Mouse (Mus musculus) hindbrain, embryonic 14.5 days (tissue): ENCODE results near the gene Aco2. TPM values are rescaled to one million over a fixed set of nuclear protein-coding genes. Genes with fewer than 3 reads are reported as not detected.

Source experiments
- ATAC-seq: fragments of 200-750 bp; cut with Nextera tagmentation; 2 replicates; pipeline ENCODE4 v1.8.0; 2017; ENCODE audit warnings: moderate number of reproducible peaks, mild to moderate bottlenecking, moderate TSS enrichment, moderate library complexity; ENCODE audit not compliant: low FRiP score
- DNase-seq: peaks from one replicate; pipeline ENCODE4 v3.0.0-alpha.2; 2015; ENCODE audit warnings: low spot score
- H3K27ac ChIP-seq: fragments of 300-500 bp; sonication (generic); 2 replicates; pipeline ENCODE4 v1.5.1; 2014; ENCODE audit warnings: mild to moderate bottlenecking, moderate library complexity
- H3K27me3 ChIP-seq: fragments of 300-500 bp; sonication (generic); 2 replicates; pipeline ENCODE4 v1.6.1; 2014; ENCODE audit warnings: mild to moderate bottlenecking, low read length, mixed read lengths; ENCODE audit not compliant: control insufficient read depth, insufficient read depth
- H3K36me3 ChIP-seq: fragments of 300-500 bp; sonication (generic); replicated peaks from 2 replicates; pipeline ENCODE4 v1.6.1; 2014; ENCODE audit not compliant: control insufficient read depth, insufficient read depth
- H3K4me1 ChIP-seq: fragments of 300-500 bp; sonication (generic); replicated peaks from 2 replicates; pipeline ENCODE4 v1.6.1; 2014; ENCODE audit warnings: antibody characterized with exemption, low read length, mixed read lengths; ENCODE audit not compliant: control insufficient read depth, insufficient read depth
- H3K4me2 ChIP-seq: fragments of 300-500 bp; sonication (generic); replicated peaks from 2 replicates; pipeline ENCODE4 v1.6.1; 2014; ENCODE audit warnings: mild to moderate bottlenecking, moderate library complexity
- H3K4me3 ChIP-seq: fragments of 300-500 bp; sonication (generic); replicated peaks from 2 replicates; pipeline ENCODE4 v1.5.1; 2014; ENCODE audit warnings: mild to moderate bottlenecking, low read length
- H3K9ac ChIP-seq: fragments of 300-500 bp; sonication (generic); 2 replicates; pipeline ENCODE4 v1.6.1; 2014
- H3K9me3 ChIP-seq: fragments of 300-500 bp; sonication (generic); 2 replicates; pipeline ENCODE4 v1.6.1; 2016; ENCODE audit warnings: low read length; ENCODE audit not compliant: control insufficient read depth
- WGBS: fragments of 180-500 bp; shearing (Covaris S2); extraction: QIAGEN DNeasy Blood & Tissue Kit; methylation state at CpG from one replicate; pipeline ENCODE4 v1.1.7; 2014; 5-methylcytosine and 5-hydroxymethylcytosine counted together
- polyA plus RNA-seq: library from polyadenylated mRNA; unstranded; fragments of >200 nt; fragmentation: Nextera tagmentation; extraction: Ambion mirVana; gene quantifications from 2 replicates; pipeline ENCODE4 v1.2.1, GENCODE M21; 2014

The Aco2 gene
- polyA plus RNA-seq, 1 experiment from 2014 or later, result 252 TPM

DNA sequence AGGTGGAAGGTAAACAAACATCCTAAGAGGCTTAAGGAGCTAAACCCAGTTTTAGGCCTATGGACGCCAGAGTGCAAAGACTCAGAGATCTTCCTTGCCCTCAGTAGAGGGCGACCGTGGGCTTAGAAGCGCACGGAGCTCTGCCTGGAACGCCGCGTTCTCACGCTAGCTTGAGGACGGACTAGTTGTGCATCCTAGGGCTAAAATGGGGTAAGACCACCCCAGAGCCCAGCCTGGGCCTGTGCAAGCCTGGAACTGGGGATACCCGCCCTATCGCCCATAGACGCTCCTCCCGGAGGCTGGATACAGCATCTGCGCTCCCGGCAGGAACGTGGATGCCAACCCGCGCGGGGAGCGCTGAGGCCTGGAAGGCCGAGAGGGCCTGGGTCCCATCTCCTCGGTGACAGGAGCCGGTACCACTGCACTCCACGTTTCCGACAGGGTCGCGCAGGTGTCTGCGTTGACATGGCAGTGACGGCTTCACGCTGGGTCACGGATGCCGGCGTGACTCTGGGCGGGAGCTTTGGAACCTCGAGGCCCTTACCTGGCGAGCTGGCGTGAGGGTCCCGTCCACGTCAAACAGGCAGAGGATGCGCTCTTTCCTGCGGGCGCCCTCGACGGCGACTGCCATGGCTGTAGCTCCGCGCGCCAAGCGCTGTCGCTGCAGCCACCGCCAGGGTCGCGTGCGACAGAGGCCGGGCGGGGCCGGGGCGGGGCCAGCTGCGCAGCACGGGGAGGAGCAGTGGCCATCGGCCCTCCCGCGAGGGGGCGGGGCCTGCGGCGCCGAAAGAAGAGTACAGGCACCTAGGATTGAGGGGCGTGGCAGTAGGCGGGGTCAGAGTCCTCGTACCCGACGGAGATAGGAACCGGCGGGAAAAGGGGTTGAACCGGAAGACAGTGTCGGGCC lies 88.3 kb downstream of the Aco2 start, which contains the start of gene Pmm1:
TSS of gene Pmm1 (minus strand) at position 760 of the 907 bp plus-strand sequence.
- H3K4me1 ChIP-seq, result no peaks in the 10 kb centered on the region
- peak within 1 kb of the TSS; percentile 96 for H3K4me2 ChIP-seq
- H3K9me3 ChIP-seq, result no peaks in the 10 kb centered on the region
- peak; percentile 98 for DNase-seq
- peaks cover 7% of the 10 kb centered on the region for H3K36me3 ChIP-seq
- H3K9ac ChIP-seq, result peak within 1 kb of the TSS; percentile 85
- peak within 1 kb of the TSS; percentile 90 for H3K27ac ChIP-seq
- ATAC-seq, result peak; percentile 97
- WGBS, result under 1% methylated on average over 77 of the region's 77 CpGs
- H3K4me3 ChIP-seq, result peak within 1 kb of the TSS; percentile 71
- H3K27me3 ChIP-seq, result no peaks in the 10 kb centered on the region

DNA sequence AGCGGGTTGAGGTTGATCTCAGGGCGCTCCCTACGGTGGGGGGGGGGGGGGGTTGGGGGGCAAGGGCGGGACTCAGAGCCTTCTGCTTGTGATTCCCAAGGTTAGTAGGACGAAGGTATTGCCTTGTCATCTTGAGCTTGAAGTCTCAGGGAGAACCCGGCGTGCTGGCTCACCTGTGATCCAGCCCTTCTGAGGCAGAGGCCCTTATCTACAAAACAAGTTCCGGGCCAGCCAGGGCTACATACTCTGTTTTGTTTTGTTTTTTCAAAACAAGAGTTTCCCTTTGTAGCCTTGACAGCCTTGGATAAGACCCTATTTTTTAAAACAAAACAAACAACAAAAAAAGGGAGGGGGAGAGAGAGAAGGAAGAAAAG lies 89.0 kb downstream of the Aco2 start:
- Histone ChIP-seq H3K9me3 (no peaks in the 10 kb centered on the region), H3K4me3 (peak overlapping the region; percentile 71), H3K36me3 (peaks cover 2% of the 10 kb centered on the region), H3K27ac (no peak overlapping the region), H3K9ac (no peak overlapping the region; the same call in 1 of the 2 replicates), H3K4me2 (peak overlapping the region; percentile 96), H3K4me1 (no peaks in the 10 kb centered on the region), H3K27me3 (no peaks in the 10 kb centered on the region)
- DNase-seq (no peak), ATAC-seq (no peak)
- WGBS, result 4% methylated on average over 6 of the region's 8 CpGs

- ATAC-seq (no peak), DNase-seq (no peak)
- Histone ChIP-seq H3K27ac (no peak overlapping the region), H3K4me3 (no peak overlapping the region), H3K36me3 (no peaks in the 10 kb centered on the region), H3K4me2 (no peak overlapping the region), H3K27me3 (no peaks in the 10 kb centered on the region), H3K9me3 (no peaks in the 10 kb centered on the region), H3K9ac (no peak overlapping the region), H3K4me1 (no peaks in the 10 kb centered on the region)
- WGBS, result 75% methylated on average over 1 of the region's 1 CpGs
Observed at GRCm38 (mm10) chr15:81964262-81964661, 92.2 kb downstream of the Aco2 start.

Other genes starting within 250 kb of the Aco2 start
- gene L3mbtl2, start 208.4 kb upstream of the Aco2 start, polyA plus RNA-seq, result 26.2 and 27.9 TPM in 2 replicates
- gene Chadl, start 175.0 kb upstream of the Aco2 start, polyA plus RNA-seq, result 29.7 and 32.0 TPM in 2 replicates
- 58.9 and 62.7 TPM in 2 replicates for gene Zc3h7b, start 127.3 kb upstream of the Aco2 start, polyA plus RNA-seq
- 117 and 135 TPM in 2 replicates for gene Rangap1, start 126.8 kb upstream of the Aco2 start, polyA plus RNA-seq
- 16.8 and 18.7 TPM in 2 replicates for gene Tef, start 69.9 kb upstream of the Aco2 start, polyA plus RNA-seq
- gene Tob2, start 13.5 kb upstream of the Aco2 start, polyA plus RNA-seq, result 13.4 and 14.9 TPM in 2 replicates
- gene Phf5a, start 398 bp upstream of the Aco2 start, polyA plus RNA-seq, result 117 and 130 TPM in 2 replicates
- 85.5 and 100.0 TPM in 2 replicates for gene Polr3h, start 53.9 kb downstream of the Aco2 start, polyA plus RNA-seq
- 183 and 199 TPM in 2 replicates for gene Csdc2, start 64.5 kb downstream of the Aco2 start, polyA plus RNA-seq
- 89.0 and 103 TPM in 2 replicates for gene Pmm1, start 88.6 kb downstream of the Aco2 start, polyA plus RNA-seq
- gene 1700029P11Rik, start 108.2 kb downstream of the Aco2 start, polyA plus RNA-seq, result not detected in 2 replicates
- gene Xrcc6, start 115.5 kb downstream of the Aco2 start, polyA plus RNA-seq, result 36.7 and 38.7 TPM in 2 replicates
- gene Desi1, start 161.6 kb downstream of the Aco2 start, polyA plus RNA-seq, result 53.2 and 61.3 TPM in 2 replicates
- gene Snu13, start 175.3 kb downstream of the Aco2 start, polyA plus RNA-seq, result 235 and 252 TPM in 2 replicates
- gene 4930407I10Rik, start 186.8 kb downstream of the Aco2 start, polyA plus RNA-seq, result not detected in 2 replicates
- 0.08 and 0.09 TPM in 2 replicates for gene Mei1, start 197.7 kb downstream of the Aco2 start, polyA plus RNA-seq